Mouse (Mus musculus) thymus, adult 2 months (tissue): Measurements from ENCODE around the gene Dcaf8.

Experiments used
- CTCF ChIP-seq: fragments of 200-500 bp; IDR thresholded peaks from 2 replicates; pipeline ENCODE4 v1.5.1; 2012; ENCODE audit warnings: mild to moderate bottlenecking, control low read depth, low read length, moderate library complexity, borderline replicate concordance; ENCODE audit not compliant: control insufficient read depth, poor library complexity, insufficient read depth; ENCODE audit errors: extremely low read depth
- POLR2A ChIP-seq: fragments of 200-500 bp; IDR thresholded peaks from 2 replicates; pipeline ENCODE4 v1.6.1; 2012; ENCODE audit warnings: mild to moderate bottlenecking, low read length, control low read depth, moderate library complexity; ENCODE audit not compliant: control insufficient read depth, poor library complexity, insufficient read depth; ENCODE audit errors: extremely low read depth

GRCm38 (mm10) chr1:172107777-172108477 is 40.0 kb upstream of the Dcaf8 start:
- no peak for TF ChIP-seq CTCF
- TF ChIP-seq POLR2A, result no peak
